Mouse (Mus musculus) intestine, embryonic 15.5 days (tissue): ENCODE data around the gene Nudt19. TPM values are rescaled to one million over a fixed set of nuclear protein-coding genes. Genes with fewer than 3 reads are reported as not detected.
"Not testable (repeated sequence)": the region's sequence is repeated elsewhere in the genome, so short reads cannot be mapped to it uniquely, and the experiment has no call there.

Source experiments
- ATAC-seq: fragments of 200-750 bp; cut with Nextera tagmentation; 2 replicates; pipeline ENCODE4 v1.8.0; 2017; ENCODE audit warnings: moderate TSS enrichment, moderate library complexity
- H3K27ac ChIP-seq: fragments of 300-500 bp; sonication (generic); 2 replicates; pipeline ENCODE4 v1.5.1; 2015; ENCODE audit warnings: mild to moderate bottlenecking, inconsistent platforms
- H3K27me3 ChIP-seq: fragments of 300-500 bp; sonication (generic); replicated peaks from 2 replicates; pipeline ENCODE4 v1.6.1; 2015; ENCODE audit warnings: inconsistent platforms
- H3K36me3 ChIP-seq: fragments of 300-500 bp; sonication (generic); 2 replicates; pipeline ENCODE4 v1.6.1; 2015; ENCODE audit warnings: inconsistent platforms
- H3K4me1 ChIP-seq: fragments of 300-500 bp; sonication (generic); replicated peaks from 2 replicates; pipeline ENCODE4 v1.6.1; 2015; ENCODE audit warnings: inconsistent platforms
- H3K4me2 ChIP-seq: fragments of 300-500 bp; sonication (generic); replicated peaks from 2 replicates; pipeline ENCODE4 v1.6.1; 2015; ENCODE audit warnings: mild to moderate bottlenecking, inconsistent platforms
- H3K4me3 ChIP-seq: fragments of 300-500 bp; sonication (generic); replicated peaks from 2 replicates; pipeline ENCODE4 v1.5.1; 2015; ENCODE audit warnings: inconsistent platforms
- H3K9ac ChIP-seq: fragments of 300-500 bp; sonication (generic); 2 replicates; pipeline ENCODE4 v1.6.1; 2015; ENCODE audit warnings: inconsistent platforms
- H3K9me3 ChIP-seq: fragments of 300-500 bp; sonication (generic); 2 replicates; pipeline ENCODE4 v1.6.1; 2016; ENCODE audit warnings: inconsistent platforms
- WGBS: fragments of 180-500 bp; shearing (Covaris S2); methylation state at CpG from one replicate; pipeline ENCODE4 v1.1.7; 2015; 5-methylcytosine and 5-hydroxymethylcytosine counted together
- polyA plus RNA-seq: library from polyadenylated mRNA; unstranded; fragments of >200 nt; fragmentation: Nextera tagmentation; extraction: Ambion mirVana; gene quantifications from 2 replicates; pipeline ENCODE4 v1.2.1, GENCODE M21; 2015

The Nudt19 gene
- polyA plus RNA-seq, 1 experiment from 2014 or later = 122 TPM

GRCm38 (mm10) chr7:35559838-35560237 lies 3.7 kb upstream of the Nudt19 start:
- no peak for ATAC-seq
- Histone ChIP-seq H3K36me3 (no peaks in the 10 kb centered on the region), H3K9ac (no peak overlapping the region), H3K4me2 (no peak overlapping the region), H3K9me3 (no peaks in the 10 kb centered on the region), H3K27ac (no peak overlapping the region), H3K4me1 (peaks cover 3% of the 10 kb centered on the region), H3K4me3 (no peak overlapping the region), H3K27me3 (no peaks in the 10 kb centered on the region)
- 91% methylated on average over 3 of the region's 3 CpGs for WGBS

GRCm38 (mm10) chr7:35558681-35559080 lies 2.6 kb upstream of the Nudt19 start:
- WGBS = 43% methylated on average over 2 of the region's 2 CpGs
- Histone ChIP-seq H3K4me3 (no peak overlapping the region), H3K4me1 (peaks cover 3% of the 10 kb centered on the region), H3K27me3 (no peaks in the 10 kb centered on the region), H3K27ac (no peak overlapping the region), H3K9ac (no peak overlapping the region), H3K9me3 (no peaks in the 10 kb centered on the region), H3K4me2 (no peak overlapping the region), H3K36me3 (no peaks in the 10 kb centered on the region)
- no peak for ATAC-seq

DNA sequence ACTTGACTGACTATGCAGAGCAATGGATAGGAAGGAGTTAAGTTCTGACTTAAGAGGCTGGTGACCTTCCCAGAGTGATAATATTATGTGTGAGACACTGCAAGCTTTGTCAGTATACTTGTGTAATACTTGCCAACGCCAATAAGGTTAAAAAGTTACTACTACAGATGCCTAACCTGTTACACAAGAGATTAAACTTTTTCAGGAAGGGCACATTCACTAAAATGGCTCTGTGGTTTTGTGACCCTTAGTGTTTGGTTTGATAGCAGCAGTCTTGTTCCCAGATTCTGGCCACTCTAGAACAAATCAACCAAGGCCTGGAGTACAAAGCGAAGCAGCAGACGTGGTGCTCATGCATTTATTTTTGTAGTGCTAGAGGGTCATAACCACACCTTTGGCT lies 1.5 kb upstream of the Nudt19 start:
- Histone ChIP-seq H3K36me3 (no peaks in the 10 kb centered on the region), H3K9me3 (no peaks in the 10 kb centered on the region), H3K27me3 (no peaks in the 10 kb centered on the region), H3K4me1 (peaks cover 6% of the 10 kb centered on the region), H3K27ac (peak overlapping the region; percentile 61), H3K4me3 (no peak overlapping the region), H3K9ac (no peak overlapping the region), H3K4me2 (no peak overlapping the region)
- ATAC-seq = peak; percentile 21; the same call in 1 of the 2 replicates
- 67% methylated on average over 3 of the region's 3 CpGs for WGBS

DNA sequence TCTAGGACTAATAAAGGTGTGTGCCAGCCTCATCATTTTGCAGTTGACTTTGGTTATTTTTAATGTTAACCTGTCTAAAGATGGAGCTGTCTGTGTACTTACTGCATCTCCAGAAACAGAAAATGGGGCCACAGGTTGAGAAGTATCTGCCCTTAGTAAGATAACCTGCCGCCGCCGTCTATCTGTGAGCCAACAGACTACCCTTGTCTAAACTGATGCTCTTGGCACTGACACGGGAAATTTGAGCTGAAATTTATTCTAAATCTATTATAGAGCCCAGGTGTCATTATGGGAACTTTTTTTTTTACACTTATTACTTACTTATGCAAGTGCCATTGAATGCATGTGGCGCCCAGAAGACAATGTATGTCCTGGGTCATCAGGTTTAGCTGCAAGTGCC lies 801 bp upstream of the Nudt19 start:
- no peak overlapping the region for H3K4me3 ChIP-seq
- no peaks in the 10 kb centered on the region for H3K9me3 ChIP-seq
- no peaks in the 10 kb centered on the region for H3K36me3 ChIP-seq
- peaks cover 6% of the 10 kb centered on the region for H3K4me1 ChIP-seq
- H3K27ac ChIP-seq = no peak overlapping the region
- WGBS = 86% methylated on average over 5 of the region's 5 CpGs
- no peak overlapping the region for H3K4me2 ChIP-seq
- no peak overlapping the region for H3K9ac ChIP-seq
- H3K27me3 ChIP-seq = no peaks in the 10 kb centered on the region
- no peak for ATAC-seq

DNA sequence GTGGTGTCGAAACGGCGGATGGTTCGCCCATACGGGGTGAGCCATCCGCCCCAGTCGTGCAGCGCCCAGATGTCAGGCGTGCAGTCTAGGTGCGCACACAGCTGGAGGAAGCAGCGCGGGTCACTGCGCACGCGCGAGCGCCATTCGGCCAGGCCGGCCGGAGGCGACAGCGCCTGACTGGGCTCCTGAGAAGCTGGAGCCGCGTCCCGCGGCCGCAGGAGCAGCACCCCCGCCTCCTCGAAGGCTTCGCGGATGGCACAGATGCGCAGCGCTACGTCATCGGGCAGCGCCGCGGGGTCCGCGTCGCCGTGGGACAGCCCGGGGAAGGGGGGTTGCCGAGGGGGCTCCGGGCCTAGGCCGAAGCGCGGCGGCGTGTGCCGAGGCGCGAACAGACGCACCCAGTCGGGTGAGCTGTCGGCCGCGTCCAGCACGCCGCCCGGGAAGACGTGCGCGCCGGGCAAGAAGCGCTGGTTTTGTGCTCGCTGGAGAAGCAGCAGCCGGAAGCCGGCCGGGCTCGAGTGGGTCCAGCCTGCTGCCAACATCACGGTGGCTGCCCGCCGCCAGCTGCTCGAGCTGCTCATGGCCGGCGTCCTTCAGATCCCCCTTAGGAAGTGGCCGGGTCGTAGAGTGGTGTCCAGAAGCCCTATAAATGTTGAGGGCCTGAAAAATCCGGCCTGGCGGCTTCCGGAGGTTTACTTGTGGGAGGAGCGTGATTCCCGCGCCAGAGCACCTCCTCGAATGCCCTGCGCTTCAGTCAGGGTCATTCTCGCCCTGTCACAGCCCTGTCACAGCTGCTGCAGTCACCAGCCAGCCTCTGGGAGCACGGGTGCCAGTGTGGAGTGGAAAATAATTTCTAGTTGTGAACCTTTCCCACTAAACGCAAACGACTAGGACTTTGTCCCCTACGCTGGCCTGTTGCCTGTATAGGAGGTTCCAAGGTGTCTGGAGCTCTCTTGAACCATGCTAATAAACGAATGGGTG lies 590 bp downstream of the Nudt19 start:
- Histone ChIP-seq H3K4me3 (peak overlapping the region; percentile 78), H3K36me3 (peaks cover 8% of the 10 kb centered on the region), H3K4me2 (peak overlapping the region; percentile 95), H3K27me3 (no peaks in the 10 kb centered on the region), H3K9ac (peak overlapping the region; percentile 88), H3K27ac (peak overlapping the region; percentile 98), H3K9me3 (no peaks in the 10 kb centered on the region), H3K4me1 (peaks cover 6% of the 10 kb centered on the region)
- WGBS = under 1% methylated on average over 89 of the region's 93 CpGs
- peak; percentile 86 for ATAC-seq

- H3K9ac ChIP-seq = peak overlapping the region; percentile 88
- peak overlapping the region; percentile 78 for H3K4me3 ChIP-seq
- H3K36me3 ChIP-seq = peaks cover 14% of the 10 kb centered on the region
- peaks cover 6% of the 10 kb centered on the region for H3K4me1 ChIP-seq
- H3K27ac ChIP-seq = peak overlapping the region; percentile 98
- H3K4me2 ChIP-seq = peak overlapping the region; percentile 95
- 4% methylated on average over 28 of the region's 28 CpGs for WGBS
- ATAC-seq = peak; percentile 48
- no peaks in the 10 kb centered on the region for H3K27me3 ChIP-seq
- no peaks in the 10 kb centered on the region for H3K9me3 ChIP-seq
Observed at GRCm38 (mm10) chr7:35554605-35555175, 1.4 kb downstream of the Nudt19 start.

DNA sequence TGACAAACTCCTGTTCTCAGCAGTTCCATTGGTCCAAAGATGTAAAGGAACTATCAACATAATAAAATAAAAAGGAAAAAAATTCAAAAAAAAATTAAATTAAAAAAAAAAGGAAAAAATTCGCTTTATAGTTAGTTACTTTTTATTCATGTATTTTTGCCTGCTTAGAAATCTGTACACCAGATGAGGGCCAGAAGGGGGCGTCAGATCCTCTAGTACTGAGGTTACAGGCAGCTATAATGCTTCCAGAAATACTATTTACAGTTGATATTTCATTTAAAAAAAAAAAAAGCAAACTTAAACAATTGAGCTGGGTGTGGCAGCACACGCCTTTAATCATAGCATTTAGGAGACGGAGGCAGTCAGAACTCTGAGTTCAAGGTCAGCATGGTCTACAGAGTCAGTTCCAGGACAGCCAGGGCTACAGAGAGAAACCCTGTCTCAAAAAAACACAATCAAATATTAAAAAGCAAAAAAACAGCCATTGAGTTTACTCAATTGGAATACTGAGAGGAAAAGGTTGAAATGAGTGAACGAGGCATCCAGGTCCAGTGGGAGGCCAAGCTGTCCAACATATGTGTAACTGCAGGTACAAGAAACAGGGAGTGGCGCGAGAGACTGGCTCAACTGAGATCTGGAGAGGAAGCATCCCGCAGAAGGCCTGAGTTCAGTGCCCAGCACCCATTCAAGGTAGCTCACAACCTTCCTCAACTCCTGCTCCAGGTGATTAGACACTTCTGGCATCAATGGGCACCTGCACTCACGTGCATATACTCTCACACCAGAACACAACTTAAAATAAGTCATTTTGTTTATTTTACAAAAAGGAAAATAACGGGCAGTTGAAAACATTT lies 2.1 kb downstream of the Nudt19 start:
- no peak for ATAC-seq
- H3K9me3 ChIP-seq = no peaks in the 10 kb centered on the region
- H3K4me2 ChIP-seq = peak overlapping the region; percentile 95
- H3K9ac ChIP-seq = no peak overlapping the region
- H3K27me3 ChIP-seq = no peaks in the 10 kb centered on the region
- peaks cover 6% of the 10 kb centered on the region for H3K4me1 ChIP-seq
- H3K36me3 ChIP-seq = peaks cover 19% of the 10 kb centered on the region
- peak overlapping the region; percentile 78 for H3K4me3 ChIP-seq
- WGBS = 54% methylated on average over 10 of the region's 10 CpGs
- H3K27ac ChIP-seq = no peak overlapping the region

DNA sequence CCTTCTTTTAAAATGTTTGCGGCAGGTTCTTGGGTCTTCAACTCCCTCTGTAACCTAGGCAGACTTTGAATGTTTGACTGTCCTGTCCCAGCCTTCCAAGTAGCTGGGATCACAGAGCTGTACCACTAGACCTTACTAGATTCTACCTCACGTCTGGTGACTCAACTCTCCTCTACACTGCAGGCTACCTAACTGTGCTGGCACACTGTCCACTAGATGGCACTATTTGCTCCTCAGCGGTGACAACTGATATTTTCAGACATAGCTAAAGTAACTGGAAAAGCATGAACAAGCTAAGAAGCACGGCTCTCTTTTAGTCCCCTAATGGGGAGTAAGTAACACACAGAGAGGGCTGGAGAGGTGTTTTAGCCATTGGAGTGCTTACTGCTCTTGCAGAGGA lies 10.2 kb downstream of the Nudt19 start:
- no peak overlapping the region for H3K9ac ChIP-seq
- no peak overlapping the region for H3K4me3 ChIP-seq
- H3K27ac ChIP-seq = no peak overlapping the region
- H3K36me3 ChIP-seq = peaks cover 19% of the 10 kb centered on the region
- no peaks in the 10 kb centered on the region for H3K4me1 ChIP-seq
- H3K27me3 ChIP-seq = no peaks in the 10 kb centered on the region
- no peak overlapping the region for H3K4me2 ChIP-seq
- ATAC-seq = peak; percentile 82
- H3K9me3 ChIP-seq = no peaks in the 10 kb centered on the region
- 30% methylated on average over 4 of the region's 4 CpGs for WGBS

- 87% methylated on average over 17 of the region's 17 CpGs for WGBS
- no peak within 1 kb of the TSS for H3K27ac ChIP-seq
- ATAC-seq = no peak
- H3K4me3 ChIP-seq = no peak within 1 kb of the TSS
- no peak within 1 kb of the TSS for H3K9ac ChIP-seq
- no peaks in the 10 kb centered on the region for H3K27me3 ChIP-seq
- no peaks in the 10 kb centered on the region for H3K9me3 ChIP-seq
- no peak within 1 kb of the TSS for H3K4me2 ChIP-seq
- no peaks in the 10 kb centered on the region for H3K4me1 ChIP-seq
- H3K36me3 ChIP-seq = no peaks in the 10 kb centered on the region
Observed at GRCm38 (mm10) chr7:35537562-35537961, 18.5 kb downstream of the Nudt19 start, which contains the start of gene Tdrd12. Gene Tdrd12 (minus strand): TSS chr7:35537745.

DNA sequence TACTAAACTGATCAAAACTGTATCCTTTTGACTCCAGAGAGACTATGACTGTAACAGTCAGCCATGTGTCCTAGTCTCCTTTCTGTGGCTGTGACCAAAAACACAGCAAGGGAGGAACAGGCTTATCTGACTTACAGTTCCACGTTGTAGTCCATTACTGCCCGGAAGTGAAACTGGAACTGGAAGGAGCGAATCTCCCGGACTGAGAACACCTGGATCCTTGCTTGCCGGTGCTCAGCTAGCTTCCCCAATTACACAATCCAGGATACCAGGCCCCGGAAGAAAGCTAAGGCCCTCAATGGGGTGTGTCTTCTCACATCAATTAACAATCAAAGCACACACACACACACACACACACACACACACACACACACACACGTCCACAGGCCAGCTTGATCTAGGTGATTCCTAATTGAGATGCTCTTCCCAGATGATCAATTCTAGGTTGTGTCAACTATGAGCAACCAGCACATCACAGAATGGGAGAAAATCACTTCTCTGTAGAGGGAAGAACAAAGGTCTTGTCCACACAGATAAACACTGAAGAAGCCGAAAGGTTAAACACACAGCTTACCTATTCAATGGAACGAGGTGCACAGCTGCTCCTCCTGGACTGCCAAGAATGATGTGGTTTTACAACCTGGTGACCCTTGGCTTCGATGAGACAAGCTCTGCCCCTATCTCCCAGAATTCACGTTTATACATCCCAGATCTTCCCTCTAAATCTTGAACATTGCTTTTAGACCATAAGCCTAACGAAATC lies 20.2 kb downstream of the Nudt19 start:
- H3K4me2 ChIP-seq = peak overlapping the region; percentile 25; the same call in 1 of the 2 replicates
- no peak overlapping the region for H3K9ac ChIP-seq
- peak; percentile 73 for ATAC-seq
- H3K9me3 ChIP-seq = no peaks in the 10 kb centered on the region
- WGBS = 48% methylated on average over 12 of the region's 12 CpGs
- H3K27ac ChIP-seq = no peak overlapping the region
- no peak overlapping the region for H3K4me3 ChIP-seq
- H3K27me3 ChIP-seq = no peaks in the 10 kb centered on the region
- H3K36me3 ChIP-seq = no peaks in the 10 kb centered on the region
- no peaks in the 10 kb centered on the region for H3K4me1 ChIP-seq

GRCm38 (mm10) chr7:35530544-35530943 lies 25.6 kb downstream of the Nudt19 start:
- not testable (repeated sequence) for H3K9me3 ChIP-seq, H3K9ac ChIP-seq, H3K27me3 ChIP-seq, ATAC-seq, H3K27ac ChIP-seq, H3K4me3 ChIP-seq, H3K36me3 ChIP-seq, H3K4me1 ChIP-seq, H3K4me2 ChIP-seq
- WGBS = 62% methylated on average over 1 of the region's 1 CpGs
